Mouse (Mus musculus) cerebellum, adult 2 months (tissue): ENCODE measurements around the gene Enoph1. TPM values are rescaled to one million over a fixed set of nuclear protein-coding genes. Genes with fewer than 3 reads are reported as not detected.

Experiments
- DNase-seq, 2 experiments: peaks; one replicate each; pipeline ENCODE4 v3.0.0; 2021
- H3K27ac ChIP-seq: fragments of 200-500 bp; 2 replicates; pipeline ENCODE4 v1.5.1; 2012; ENCODE audit warnings: low read length, control low read depth, inconsistent platforms; ENCODE audit not compliant: insufficient read depth
- H3K27me3 ChIP-seq: fragments of 200-500 bp; 2 replicates; pipeline ENCODE4 v1.6.1; 2012; ENCODE audit warnings: inconsistent platforms, mild to moderate bottlenecking, low read length, moderate library complexity; ENCODE audit not compliant: control insufficient read depth, insufficient read depth
- H3K4me1 ChIP-seq: fragments of 200-500 bp; 2 replicates; pipeline ENCODE4 v1.6.1; 2011; ENCODE audit warnings: low read length; ENCODE audit not compliant: control insufficient read depth, insufficient read depth
- H3K4me3 ChIP-seq: fragments of 200-500 bp; replicated peaks from 2 replicates; pipeline ENCODE3; 2011; ENCODE audit warnings: mild to moderate bottlenecking, low read depth, low read length, control low read depth; ENCODE audit not compliant: insufficient read depth
- CTCF ChIP-seq: fragments of 200-500 bp; IDR thresholded peaks from 2 replicates; pipeline ENCODE4 v1.5.1; 2011; ENCODE audit warnings: low read depth, mild to moderate bottlenecking, control low read depth, low read length, moderate library complexity, borderline replicate concordance; ENCODE audit not compliant: insufficient read depth
- POLR2A ChIP-seq: fragments of 200-500 bp; IDR thresholded peaks from 2 replicates; pipeline ENCODE4 v1.6.1; 2011; ENCODE audit warnings: low read length, control low read depth, borderline replicate concordance; ENCODE audit not compliant: insufficient read depth
- WGBS: fragments of 180-500 bp; shearing (Covaris S2); methylation state at CpG from one replicate; pipeline ENCODE4 v1.1.7; 2018; 5-methylcytosine and 5-hydroxymethylcytosine counted together
- polyA plus RNA-seq: library from polyadenylated mRNA; depleted of rRNA; stranded (reverse); fragments of >200 nt; gene quantifications from 2 replicates; pipeline ENCODE4 v1.2.3, GENCODE M21; 2012

Gene Enoph1
- polyA plus RNA-seq, 1 experiment = 74.6 TPM

- no peak for DNase-seq
- H3K27me3 ChIP-seq = no peaks in the 10 kb centered on the region
- no peak overlapping the region for H3K4me3 ChIP-seq
- H3K27ac ChIP-seq = no peak overlapping the region
- no peaks in the 10 kb centered on the region; the same call in 1 of the 2 replicates for H3K4me1 ChIP-seq
- WGBS = 88% methylated on average over 4 of the region's 4 CpGs
- TF ChIP-seq CTCF (no peak), POLR2A (no peak)
Measured at GRCm38 (mm10) chr5:100041272-100041671, 1.5 kb downstream of the Enoph1 start.

GRCm38 (mm10) chr5:100042467-100042866 lies 2.7 kb downstream of the Enoph1 start:
- Histone ChIP-seq H3K4me3 (no peak overlapping the region), H3K4me1 (peaks cover 4% of the 10 kb centered on the region), H3K27me3 (no peaks in the 10 kb centered on the region), H3K27ac (no peak overlapping the region)
- no peak for DNase-seq
- TF ChIP-seq CTCF (no peak), POLR2A (no peak)
- WGBS = 91% methylated on average over 8 of the region's 8 CpGs

- Histone ChIP-seq H3K27me3 (no peaks in the 10 kb centered on the region), H3K4me3 (no peak overlapping the region), H3K27ac (no peak overlapping the region), H3K4me1 (peaks cover 13% of the 10 kb centered on the region)
- WGBS = 21% methylated on average over 5 of the region's 5 CpGs
- DNase-seq = peak; percentile 69 to 85
- no peak for TF ChIP-seq POLR2A
- no peak for TF ChIP-seq CTCF
Measured at GRCm38 (mm10) chr5:100043361-100043760, 3.6 kb downstream of the Enoph1 start.

GRCm38 (mm10) chr5:100044030-100044429 lies 4.2 kb downstream of the Enoph1 start:
- no peak for TF ChIP-seq POLR2A
- no peak for TF ChIP-seq CTCF
- H3K4me1 ChIP-seq = peaks cover 13% of the 10 kb centered on the region
- no peak overlapping the region for H3K4me3 ChIP-seq
- no peak overlapping the region for H3K27ac ChIP-seq
- DNase-seq = no peak
- WGBS = 92% methylated on average over 4 of the region's 4 CpGs
- H3K27me3 ChIP-seq = no peaks in the 10 kb centered on the region

- 69% methylated on average over 5 of the region's 5 CpGs for WGBS
- DNase-seq = no peak
- Histone ChIP-seq H3K27ac (no peak overlapping the region), H3K4me1 (peaks cover 13% of the 10 kb centered on the region), H3K4me3 (no peak overlapping the region), H3K27me3 (no peaks in the 10 kb centered on the region)
- TF ChIP-seq POLR2A (no peak), CTCF (no peak)
Measured at GRCm38 (mm10) chr5:100044621-100045020, 4.8 kb downstream of the Enoph1 start.

- 38% methylated on average over 3 of the region's 3 CpGs for WGBS
- TF ChIP-seq POLR2A (no peak), CTCF (no peak)
- Histone ChIP-seq H3K27ac (no peak overlapping the region), H3K4me3 (no peak overlapping the region), H3K27me3 (no peaks in the 10 kb centered on the region), H3K4me1 (peaks cover 13% of the 10 kb centered on the region)
- DNase-seq = no peak
Measured at GRCm38 (mm10) chr5:100046096-100046495, 6.3 kb downstream of the Enoph1 start.

- Histone ChIP-seq H3K4me3 (no peak overlapping the region), H3K27me3 (no peaks in the 10 kb centered on the region), H3K27ac (no peak overlapping the region), H3K4me1 (peaks cover 13% of the 10 kb centered on the region)
- WGBS = 75% methylated on average over 8 of the region's 8 CpGs
- DNase-seq = no peak
- TF ChIP-seq CTCF = no peak
- TF ChIP-seq POLR2A = no peak
Measured at GRCm38 (mm10) chr5:100047143-100047640, 7.4 kb downstream of the Enoph1 start.

- TF ChIP-seq POLR2A = no peak
- TF ChIP-seq CTCF = no peak
- Histone ChIP-seq H3K27me3 (no peaks in the 10 kb centered on the region), H3K4me1 (peaks cover 13% of the 10 kb centered on the region), H3K4me3 (no peak overlapping the region), H3K27ac (no peak overlapping the region)
- WGBS = 28% methylated on average over 7 of the region's 7 CpGs
- peak in 1 of 2 experiments; percentile 50 for DNase-seq
Measured at GRCm38 (mm10) chr5:100047871-100048270, 8.1 kb downstream of the Enoph1 start.

GRCm38 (mm10) chr5:100049904-100050303 lies 10.1 kb downstream of the Enoph1 start:
- Histone ChIP-seq H3K27me3 (no peaks in the 10 kb centered on the region), H3K4me1 (peaks cover 17% of the 10 kb centered on the region), H3K27ac (no peak overlapping the region), H3K4me3 (no peak overlapping the region)
- DNase-seq = no peak
- TF ChIP-seq CTCF (no peak), POLR2A (no peak)
- 86% methylated on average over 3 of the region's 3 CpGs for WGBS
